Mouse (Mus musculus) intestine, embryonic 14.5 days (tissue): ENCODE data around the gene Rack1. TPM values are rescaled to one million over a fixed set of nuclear protein-coding genes. Genes with fewer than 3 reads are reported as not detected.
"Not testable (repeated sequence)": the region's sequence is repeated elsewhere in the genome, so short reads cannot be mapped to it uniquely, and the experiment has no call there.

Source experiments
- ATAC-seq: fragments of 200-750 bp; cut with Nextera tagmentation; replicated peaks from 2 replicates; pipeline ENCODE4 v1.8.0; 2017; ENCODE audit warnings: low read depth, moderate number of reproducible peaks, moderate TSS enrichment, moderate library complexity; ENCODE audit not compliant: low FRiP score, low TSS enrichment
- DNase-seq: peaks from one replicate; pipeline ENCODE4 v3.0.0-alpha.2; 2018; ENCODE audit warnings: low spot score
- H3K27ac ChIP-seq: fragments of 300-500 bp; sonication (generic); 2 replicates; pipeline ENCODE4 v1.5.1; 2014; ENCODE audit warnings: low read depth, mild to moderate bottlenecking, control low read depth
- H3K27me3 ChIP-seq: fragments of 300-500 bp; sonication (generic); replicated peaks from 2 replicates; pipeline ENCODE4 v1.6.1; 2014; ENCODE audit warnings: low read length, control low read depth; ENCODE audit not compliant: control insufficient read depth, insufficient read depth
- H3K36me3 ChIP-seq: fragments of 300-500 bp; sonication (generic); 2 replicates; pipeline ENCODE4 v1.6.1; 2014; ENCODE audit warnings: low read length, control low read depth; ENCODE audit not compliant: control insufficient read depth, insufficient read depth
- H3K4me1 ChIP-seq: fragments of 300-500 bp; sonication (generic); replicated peaks from 2 replicates; pipeline ENCODE4 v1.6.1; 2014; ENCODE audit warnings: low read length, control low read depth, mixed read lengths; ENCODE audit not compliant: control insufficient read depth, insufficient read depth
- H3K4me2 ChIP-seq: fragments of 300-500 bp; sonication (generic); 2 replicates; pipeline ENCODE4 v1.6.1; 2014; ENCODE audit warnings: low read length
- H3K4me3 ChIP-seq: fragments of 300-500 bp; sonication (generic); 2 replicates; pipeline ENCODE4 v1.5.1; 2014; ENCODE audit warnings: low read depth, low read length, control low read depth, mixed read lengths
- H3K9ac ChIP-seq: fragments of 300-500 bp; sonication (generic); 2 replicates; pipeline ENCODE4 v1.6.1; 2014; ENCODE audit warnings: mild to moderate bottlenecking, low read length
- H3K9me3 ChIP-seq: fragments of 300-500 bp; sonication (generic); 2 replicates; pipeline ENCODE4 v1.6.1; 2016; ENCODE audit warnings: low read length, control low read depth; ENCODE audit not compliant: control insufficient read depth
- WGBS: fragments of 180-500 bp; shearing (Covaris S2); extraction: QIAGEN DNeasy Blood & Tissue Kit; methylation state at CpG from one replicate; pipeline ENCODE4 v1.1.7; 2014; 5-methylcytosine and 5-hydroxymethylcytosine counted together
- polyA plus RNA-seq: library from polyadenylated mRNA; unstranded; fragments of >200 nt; fragmentation: Nextera tagmentation; extraction: Ambion mirVana; gene quantifications from 2 replicates; pipeline ENCODE4 v1.2.1, GENCODE M21; 2014

Gene Rack1
- polyA plus RNA-seq, 1 experiment from 2014 or later: 1,145 TPM

DNA sequence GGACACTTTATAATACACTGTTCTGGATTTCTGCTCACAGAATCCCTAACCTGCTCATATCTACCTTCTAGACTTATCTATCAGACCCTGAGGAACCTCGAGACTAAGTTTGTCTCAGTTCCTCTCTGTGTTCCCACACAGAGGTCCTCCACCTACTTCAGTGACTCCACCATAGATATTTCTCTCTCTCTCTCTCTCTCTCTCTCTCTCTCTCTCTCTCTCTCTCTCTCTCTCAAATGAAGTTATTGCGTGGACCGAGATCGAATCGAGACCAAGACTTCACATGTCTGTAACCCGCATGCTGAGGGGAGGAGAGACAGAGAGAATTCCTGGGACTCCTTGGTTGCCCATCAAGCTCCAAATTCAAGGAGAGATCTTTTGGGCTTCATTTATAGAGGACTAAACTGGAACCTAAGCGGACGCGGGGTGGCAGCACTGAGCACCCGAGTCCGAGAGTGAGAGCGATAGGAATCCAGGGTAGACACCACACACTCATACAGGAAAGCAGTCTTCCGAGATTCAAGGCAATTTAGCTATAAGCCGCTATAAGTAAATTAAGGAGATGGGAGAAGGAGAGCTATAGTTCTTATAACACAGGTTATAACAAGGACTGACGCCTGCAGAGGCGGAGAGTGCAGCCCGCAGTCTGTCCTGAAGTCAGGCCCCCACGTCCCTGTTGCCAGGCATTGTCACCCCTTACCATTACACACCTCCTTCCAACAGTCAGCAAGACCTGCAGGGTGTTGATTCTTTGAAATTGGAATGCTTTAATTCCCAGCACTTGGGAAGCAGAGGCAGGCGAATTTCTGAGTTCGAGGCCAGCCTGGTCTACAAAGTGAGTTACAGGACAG lies 9.9 kb upstream of the Rack1 start:
- peak overlapping the region; percentile 40 for H3K4me2 ChIP-seq
- peak; percentile 90 for DNase-seq
- no peaks in the 10 kb centered on the region for H3K9me3 ChIP-seq
- H3K36me3 ChIP-seq: no peaks in the 10 kb centered on the region
- H3K27ac ChIP-seq: no peak overlapping the region
- WGBS: 14% methylated on average over 20 of the region's 20 CpGs
- no peak overlapping the region for H3K9ac ChIP-seq
- ATAC-seq: peak; percentile 42; the same call in 1 of the 2 replicates
- 0 out of 2 replicates have a peak overlapping the region, but pooled peaks have one; percentile 17 for H3K4me3 ChIP-seq
- peaks cover 4% of the 10 kb centered on the region; the same call in 1 of the 2 replicates for H3K4me1 ChIP-seq
- no peaks in the 10 kb centered on the region for H3K27me3 ChIP-seq

DNA sequence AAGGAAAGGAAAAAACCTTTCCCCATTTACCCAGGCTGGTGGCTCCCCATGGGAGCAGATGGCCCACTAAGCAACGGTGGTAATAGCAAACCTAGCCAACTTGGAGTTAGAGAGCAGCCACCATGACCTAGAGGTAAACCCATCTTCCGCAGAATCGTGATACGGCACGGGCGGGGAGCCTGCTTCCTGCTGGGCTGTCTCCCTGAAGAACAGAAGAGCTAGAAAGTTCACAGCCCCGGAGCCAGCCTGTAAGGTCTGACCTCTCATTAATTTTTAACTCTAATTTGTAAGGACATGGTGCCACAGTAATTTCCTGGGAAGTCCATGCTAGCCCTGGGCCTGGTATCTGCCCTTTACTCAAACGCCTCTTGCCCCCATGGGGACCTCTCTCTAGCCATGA lies 9.2 kb upstream of the Rack1 start:
- H3K4me2 ChIP-seq: peak overlapping the region; percentile 4; the same call in 1 of the 2 replicates
- H3K27ac ChIP-seq: no peak overlapping the region
- no peaks in the 10 kb centered on the region for H3K27me3 ChIP-seq
- no peak overlapping the region for H3K9ac ChIP-seq
- no peak overlapping the region for H3K4me3 ChIP-seq
- peaks cover 4% of the 10 kb centered on the region; the same call in 1 of the 2 replicates for H3K4me1 ChIP-seq
- ATAC-seq (no peak), DNase-seq (no peak)
- H3K36me3 ChIP-seq: no peaks in the 10 kb centered on the region
- whole genome bisulfite sequencing: 50% methylated on average over 8 of the region's 8 CpGs
- H3K9me3 ChIP-seq: no peaks in the 10 kb centered on the region

DNA sequence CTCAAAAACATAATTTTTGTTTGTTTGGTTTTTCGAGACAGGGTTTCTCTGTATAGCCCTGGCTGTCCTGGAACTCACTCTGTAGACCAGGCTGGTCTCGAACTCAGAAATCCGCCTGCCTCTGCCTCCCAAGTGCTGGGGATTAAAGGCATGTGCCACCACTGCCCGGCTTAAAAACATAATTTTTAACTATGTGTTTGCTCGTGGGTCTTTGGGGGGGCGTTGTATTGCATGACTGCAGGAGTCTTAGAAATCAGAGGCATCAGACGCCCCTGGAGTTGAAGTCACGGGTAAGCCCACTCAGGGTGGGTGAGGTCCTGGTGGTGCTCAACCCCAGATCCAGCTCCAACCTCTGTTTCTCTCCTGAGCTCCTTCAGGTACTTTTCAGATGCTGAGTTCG lies 8.2 kb upstream of the Rack1 start:
- H3K4me1 ChIP-seq, H3K4me2 ChIP-seq, H3K36me3 ChIP-seq, H3K9ac ChIP-seq, H3K27me3 ChIP-seq, H3K4me3 ChIP-seq, H3K27ac ChIP-seq, H3K9me3 ChIP-seq, ATAC-seq, DNase-seq: not testable (repeated sequence)
- WGBS: 88% methylated on average over 9 of the region's 9 CpGs

DNA sequence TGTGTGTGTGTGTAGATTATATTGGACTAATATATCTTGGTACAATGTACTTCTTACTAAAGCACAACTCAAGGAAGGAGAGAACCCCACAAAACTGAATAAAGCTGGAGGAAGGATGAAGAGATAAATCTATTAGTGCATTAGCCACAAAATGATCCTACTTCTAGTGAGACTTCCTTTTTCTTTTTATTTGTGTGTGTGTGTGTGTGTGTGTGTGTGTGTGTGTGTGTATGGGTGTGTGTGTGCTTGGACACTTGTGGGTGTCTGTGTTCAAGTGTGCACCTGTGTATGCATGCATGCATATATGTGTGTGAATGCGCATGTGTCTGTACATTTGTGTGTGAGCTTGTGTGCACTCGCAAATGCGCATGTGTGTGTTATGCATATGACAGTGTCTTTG lies 6.9 kb upstream of the Rack1 start:
- ATAC-seq: no peak
- Histone ChIP-seq H3K27ac (no peak overlapping the region), H3K27me3 (no peaks in the 10 kb centered on the region), H3K9me3 (no peaks in the 10 kb centered on the region), H3K36me3 (no peaks in the 10 kb centered on the region), H3K4me3 (no peak overlapping the region), H3K4me1 (peaks cover 4% of the 10 kb centered on the region; the same call in 1 of the 2 replicates), H3K9ac (no peak overlapping the region), H3K4me2 (no peak overlapping the region)
- no peak for DNase-seq
- WGBS: 94% methylated on average over 3 of the region's 3 CpGs

GRCm38 (mm10) chr11:48795221-48795620 lies 4.9 kb upstream of the Rack1 start:
- Histone ChIP-seq H3K9me3 (no peaks in the 10 kb centered on the region), H3K27ac (no peak overlapping the region), H3K9ac (no peak overlapping the region), H3K4me1 (peaks cover 7% of the 10 kb centered on the region), H3K4me2 (no peak overlapping the region), H3K36me3 (no peaks in the 10 kb centered on the region), H3K4me3 (no peak overlapping the region), H3K27me3 (no peaks in the 10 kb centered on the region)
- no peak for ATAC-seq
- DNase-seq: no peak
- WGBS: 93% methylated on average over 7 of the region's 7 CpGs

DNA sequence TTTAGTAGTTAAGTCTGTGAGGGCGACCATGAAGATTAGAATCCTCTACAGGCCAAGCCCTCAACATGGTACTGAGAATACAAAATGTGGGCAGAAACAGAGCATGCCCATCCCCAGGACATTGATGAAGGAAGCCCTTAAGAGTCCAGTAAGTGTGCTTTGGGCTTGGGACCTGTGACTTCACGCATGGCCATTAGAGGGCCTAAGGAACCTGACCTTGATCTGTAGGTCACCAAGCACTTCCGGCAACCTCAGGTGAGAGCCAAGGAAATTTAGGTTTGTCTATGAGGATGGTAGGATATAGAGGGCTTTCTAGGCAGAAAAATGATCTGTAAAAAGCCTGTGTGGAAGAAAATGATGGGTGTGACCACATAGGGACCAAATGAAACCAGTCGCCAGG lies 3.8 kb upstream of the Rack1 start:
- Histone ChIP-seq H3K27ac (no peak overlapping the region), H3K9ac (no peak overlapping the region), H3K4me3 (no peak overlapping the region), H3K9me3 (no peaks in the 10 kb centered on the region), H3K36me3 (peaks cover 3% of the 10 kb centered on the region; the same call in 1 of the 2 replicates), H3K27me3 (no peaks in the 10 kb centered on the region), H3K4me2 (no peak overlapping the region), H3K4me1 (peaks cover 4% of the 10 kb centered on the region; the same call in 1 of the 2 replicates)
- ATAC-seq (no peak), DNase-seq (no peak)
- WGBS: 84% methylated on average over 4 of the region's 4 CpGs

- Histone ChIP-seq H3K27me3 (no peaks in the 10 kb centered on the region), H3K9me3 (no peaks in the 10 kb centered on the region), H3K4me2 (no peak overlapping the region), H3K36me3 (peaks cover 12% of the 10 kb centered on the region), H3K4me1 (peaks cover 11% of the 10 kb centered on the region), H3K9ac (no peak overlapping the region), H3K27ac (no peak overlapping the region), H3K4me3 (no peak overlapping the region)
- 77% methylated on average over 5 of the region's 5 CpGs for WGBS
- DNase-seq (no peak), ATAC-seq (no peak)
Observed at GRCm38 (mm10) chr11:48797287-48797686, 2.8 kb upstream of the Rack1 start.

DNA sequence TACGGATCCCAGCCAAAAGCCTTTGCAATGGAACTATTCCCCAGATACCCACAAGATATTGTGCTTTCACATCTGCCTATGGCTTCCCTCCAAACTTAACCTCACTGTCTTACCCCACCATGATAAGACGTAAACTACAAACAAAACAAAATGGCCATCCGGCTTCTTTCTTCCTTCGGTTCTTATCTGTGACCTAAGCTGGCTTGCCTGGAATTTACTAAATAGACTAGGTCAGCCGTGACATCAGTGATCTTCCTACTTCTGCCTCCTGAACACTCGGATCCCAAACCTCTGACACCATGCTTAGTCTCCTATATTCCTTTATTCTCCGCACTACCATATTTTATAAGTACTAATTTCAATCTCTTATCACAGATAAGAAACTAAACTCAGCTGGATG lies 1.8 kb upstream of the Rack1 start:
- H3K27me3 ChIP-seq: no peaks in the 10 kb centered on the region
- H3K27ac ChIP-seq: no peak overlapping the region
- DNase-seq (no peak), ATAC-seq (no peak)
- H3K4me3 ChIP-seq: no peak overlapping the region
- WGBS: 77% methylated on average over 7 of the region's 7 CpGs
- peak overlapping the region; percentile 88 for H3K4me2 ChIP-seq
- no peaks in the 10 kb centered on the region for H3K9me3 ChIP-seq
- peaks cover 22% of the 10 kb centered on the region for H3K36me3 ChIP-seq
- peaks cover 11% of the 10 kb centered on the region for H3K4me1 ChIP-seq
- H3K9ac ChIP-seq: no peak overlapping the region; the same call in 1 of the 2 replicates
